Mouse (Mus musculus) thymus, adult 2 months (tissue): ENCODE measurements around the gene Retreg2.

Experiments used
- CTCF ChIP-seq: fragments of 200-500 bp; IDR thresholded peaks from 2 replicates; pipeline ENCODE4 v1.5.1; 2012; ENCODE audit warnings: mild to moderate bottlenecking, control low read depth, low read length, moderate library complexity, borderline replicate concordance; ENCODE audit not compliant: control insufficient read depth, poor library complexity, insufficient read depth; ENCODE audit errors: extremely low read depth
- POLR2A ChIP-seq: fragments of 200-500 bp; IDR thresholded peaks from 2 replicates; pipeline ENCODE4 v1.6.1; 2012; ENCODE audit warnings: mild to moderate bottlenecking, low read length, control low read depth, moderate library complexity; ENCODE audit not compliant: control insufficient read depth, poor library complexity, insufficient read depth; ENCODE audit errors: extremely low read depth

- TF ChIP-seq CTCF (no peak), POLR2A (no peak)
Observed at GRCm38 (mm10) chr1:75159540-75160255, 17.1 kb downstream of the Retreg2 start.
